Mouse (Mus musculus) neural tube, embryonic 11.5 days (tissue): ENCODE results near the gene Lrsam1. TPM values are rescaled to one million over a fixed set of nuclear protein-coding genes. Genes with fewer than 3 reads are reported as not detected.
A peak's percentile ranks its signal among the peaks of the same experiment; 100 is the strongest.
"Not testable (repeated sequence)": the region's sequence is repeated elsewhere in the genome, so short reads cannot be mapped to it uniquely, and the experiment has no call there.

Experiments used
- ATAC-seq: fragments of 200-750 bp; cut with Nextera tagmentation; 2 replicates; pipeline ENCODE4 v1.8.0; 2017; ENCODE audit warnings: moderate number of reproducible peaks, mild to moderate bottlenecking, moderate TSS enrichment, moderate library complexity; ENCODE audit not compliant: insufficient read depth, low FRiP score, low TSS enrichment
- DNase-seq: peaks from one replicate; pipeline ENCODE4 v3.0.0-alpha.2; 2015; ENCODE audit warnings: low spot score
- H3K27ac ChIP-seq: fragments of 300-500 bp; sonication (generic); 2 replicates; pipeline ENCODE4 v1.5.1; 2014; ENCODE audit warnings: low read depth, mild to moderate bottlenecking, low read length
- H3K27me3 ChIP-seq: fragments of 300-500 bp; sonication (generic); 2 replicates; pipeline ENCODE4 v1.6.1; 2014; ENCODE audit warnings: mild to moderate bottlenecking, low read length, mixed read lengths; ENCODE audit not compliant: control insufficient read depth, insufficient read depth
- H3K36me3 ChIP-seq: fragments of 300-500 bp; sonication (generic); 2 replicates; pipeline ENCODE4 v1.6.1; 2014; ENCODE audit warnings: mild to moderate bottlenecking, low read length, moderate library complexity, mixed read lengths; ENCODE audit not compliant: control insufficient read depth, insufficient read depth
- H3K4me1 ChIP-seq: fragments of 300-500 bp; sonication (generic); 2 replicates; pipeline ENCODE4 v1.6.1; 2014; ENCODE audit warnings: low read length, mixed read lengths; ENCODE audit not compliant: control insufficient read depth, insufficient read depth
- H3K4me2 ChIP-seq: fragments of 300-500 bp; sonication (generic); 2 replicates; pipeline ENCODE4 v1.6.1; 2014; ENCODE audit warnings: low read depth, mild to moderate bottlenecking, moderate library complexity
- H3K4me3 ChIP-seq: fragments of 300-500 bp; sonication (generic); 2 replicates; pipeline ENCODE4 v1.5.1; 2014; ENCODE audit warnings: low read depth, low read length
- H3K9ac ChIP-seq: fragments of 300-500 bp; sonication (generic); 2 replicates; pipeline ENCODE4 v1.6.1; 2014; ENCODE audit warnings: mild to moderate bottlenecking, low read length
- H3K9me3 ChIP-seq: fragments of 300-500 bp; sonication (generic); 2 replicates; pipeline ENCODE4 v1.6.1; 2016; ENCODE audit warnings: low read length; ENCODE audit not compliant: control insufficient read depth
- WGBS: fragments of 180-500 bp; shearing (Covaris S2); extraction: QIAGEN DNeasy Blood & Tissue Kit; methylation state at CpG from one replicate; pipeline ENCODE4 v1.1.7; 2014; 5-methylcytosine and 5-hydroxymethylcytosine counted together
- polyA plus RNA-seq: library from polyadenylated mRNA; unstranded; fragments of >200 nt; fragmentation: Nextera tagmentation; extraction: Ambion mirVana; gene quantifications from 2 replicates; pipeline ENCODE4 v1.2.1, GENCODE M21; 2014

Lrsam1 gene
- 10.2 and 12.6 TPM in 2 replicates for polyA plus RNA-seq

DNA sequence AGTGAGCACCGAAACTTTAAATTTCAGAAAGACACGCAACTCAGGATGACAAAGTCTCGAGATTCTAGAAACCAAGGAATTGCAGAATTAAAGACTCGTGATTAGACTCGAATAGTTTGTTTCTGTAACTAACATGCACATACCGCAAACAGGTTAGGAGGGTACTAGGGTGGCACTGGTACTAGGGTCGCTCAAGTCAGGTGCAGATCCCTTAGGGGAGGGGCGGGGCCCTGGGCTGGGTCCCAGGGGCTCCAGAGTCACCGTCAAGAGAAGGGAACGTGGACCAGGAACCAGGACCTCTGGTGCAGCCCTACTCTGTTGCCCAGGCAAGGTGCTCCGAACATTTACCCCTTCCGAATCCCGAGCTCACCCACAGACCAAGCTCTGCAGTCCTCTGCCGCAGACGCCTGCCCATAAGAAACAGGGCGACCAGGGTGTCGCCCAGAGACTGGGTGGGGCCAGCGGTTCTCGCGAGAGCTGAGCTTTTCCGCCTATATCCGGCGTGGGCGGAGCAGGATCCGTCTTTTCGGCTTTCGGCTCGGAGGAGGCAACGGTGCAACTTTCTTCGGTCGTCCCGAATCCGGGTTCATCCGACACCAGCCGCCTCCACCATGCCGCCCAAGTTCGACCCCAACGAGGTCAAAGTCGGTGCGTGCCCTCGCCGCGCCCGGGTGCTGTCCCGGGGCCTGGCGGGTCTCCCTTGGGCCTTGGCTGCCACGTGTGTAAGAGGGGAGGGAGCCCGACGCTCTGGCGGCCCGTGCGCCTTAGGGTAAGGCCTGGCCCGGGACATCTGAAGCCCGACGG lies at the start of gene Lrsam1, which contains the start of gene Rpl12:
Lrsam1 (minus strand) TSS at position 423 of the 804 bp plus-strand sequence.
Rpl12 (plus strand) TSS at position 368 of the 804 bp plus-strand sequence.
- Histone ChIP-seq H3K4me2 (peak within 1 kb of the TSS; percentile 95), H3K27ac (peak within 1 kb of the TSS; percentile 82), H3K9me3 (no peaks in the 10 kb centered on the region), H3K27me3 (no peaks in the 10 kb centered on the region), H3K4me3 (peak within 1 kb of the TSS; percentile 95), H3K36me3 (peaks cover 8% of the 10 kb centered on the region), H3K4me1 (peaks cover 19% of the 10 kb centered on the region), H3K9ac (peak within 1 kb of the TSS; percentile 96)
- ATAC-seq = peak; percentile 88
- 3% methylated on average over 52 of the region's 55 CpGs for WGBS
- DNase-seq = peak; percentile 94

DNA sequence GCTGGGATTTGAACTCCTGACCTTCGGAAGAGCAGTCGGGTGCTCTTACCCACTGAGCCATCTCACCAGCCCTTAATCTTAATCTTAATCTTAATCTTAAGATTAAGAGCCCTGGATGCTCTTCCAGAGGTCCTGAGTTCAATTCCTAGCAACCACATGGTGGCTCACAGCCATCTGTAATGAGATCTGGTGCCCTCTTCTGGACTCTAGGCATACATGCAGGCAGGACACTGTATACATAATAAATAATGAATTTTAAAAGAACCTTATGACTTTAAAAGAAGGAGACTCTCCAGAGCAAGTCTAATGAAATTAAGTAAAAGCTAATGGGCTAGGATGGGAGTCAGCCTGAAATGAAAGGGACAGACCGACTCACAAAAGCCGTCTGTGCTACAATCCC lies 47.6 kb upstream of the Lrsam1 start:
- H3K4me2 ChIP-seq, ATAC-seq, H3K27ac ChIP-seq, H3K4me3 ChIP-seq, DNase-seq, H3K9ac ChIP-seq, H3K9me3 ChIP-seq, H3K36me3 ChIP-seq, H3K4me1 ChIP-seq, H3K27me3 ChIP-seq: not testable (repeated sequence)
- 87% methylated on average over 4 of the region's 4 CpGs for WGBS

DNA sequence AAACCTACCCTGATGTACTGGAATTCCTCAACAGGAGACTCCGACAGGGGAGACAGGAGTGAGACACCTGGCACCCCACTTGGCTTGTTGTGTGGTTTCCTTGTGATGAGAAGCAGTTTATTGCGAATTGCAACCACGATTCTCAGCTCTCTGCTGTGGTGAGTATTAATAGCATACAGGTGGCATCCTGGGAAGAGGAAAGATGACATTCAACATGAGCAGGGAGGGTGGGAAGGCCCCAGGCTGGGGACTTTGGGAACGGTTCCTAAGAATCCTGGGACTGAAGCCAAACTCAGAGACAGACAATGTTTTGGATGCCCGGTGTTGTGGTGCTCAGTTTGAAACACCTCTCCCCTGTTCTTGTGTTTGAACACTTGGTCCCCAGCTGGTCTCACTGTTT lies 43.6 kb upstream of the Lrsam1 start:
- Histone ChIP-seq H3K9ac (no peak overlapping the region), H3K27ac (no peak overlapping the region), H3K4me3 (no peak overlapping the region), H3K4me1 (no peaks in the 10 kb centered on the region), H3K36me3 (no peaks in the 10 kb centered on the region), H3K27me3 (no peaks in the 10 kb centered on the region), H3K9me3 (no peaks in the 10 kb centered on the region), H3K4me2 (no peak overlapping the region)
- ATAC-seq (no peak), DNase-seq (no peak)
- 88% methylated on average over 5 of the region's 5 CpGs for WGBS

DNA sequence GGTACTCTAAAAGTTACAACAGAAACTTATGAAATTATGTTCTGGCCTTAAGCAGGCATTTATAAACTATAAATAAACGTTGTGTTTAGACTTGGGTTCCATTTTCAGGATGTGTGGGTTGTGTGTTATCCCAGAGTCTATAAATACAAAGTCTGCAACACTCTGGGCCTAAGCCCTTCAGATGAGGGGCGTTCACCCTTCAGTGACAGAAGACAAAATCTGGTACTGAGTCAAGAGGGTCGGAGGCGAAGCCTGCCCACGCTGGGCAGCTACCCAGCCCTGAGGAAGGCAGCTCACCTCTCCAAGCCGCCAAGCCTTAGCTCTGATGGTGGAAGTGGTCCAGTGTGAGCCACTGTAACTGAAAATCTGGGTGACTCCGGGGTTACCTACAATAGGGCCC lies 40.7 kb upstream of the Lrsam1 start:
- Histone ChIP-seq H3K27me3 (no peaks in the 10 kb centered on the region), H3K36me3 (no peaks in the 10 kb centered on the region), H3K4me2 (no peak overlapping the region), H3K4me3 (no peak overlapping the region), H3K9me3 (no peaks in the 10 kb centered on the region), H3K9ac (no peak overlapping the region), H3K4me1 (no peaks in the 10 kb centered on the region), H3K27ac (no peak overlapping the region)
- WGBS = 89% methylated on average over 7 of the region's 7 CpGs
- ATAC-seq (no peak), DNase-seq (no peak)

DNA sequence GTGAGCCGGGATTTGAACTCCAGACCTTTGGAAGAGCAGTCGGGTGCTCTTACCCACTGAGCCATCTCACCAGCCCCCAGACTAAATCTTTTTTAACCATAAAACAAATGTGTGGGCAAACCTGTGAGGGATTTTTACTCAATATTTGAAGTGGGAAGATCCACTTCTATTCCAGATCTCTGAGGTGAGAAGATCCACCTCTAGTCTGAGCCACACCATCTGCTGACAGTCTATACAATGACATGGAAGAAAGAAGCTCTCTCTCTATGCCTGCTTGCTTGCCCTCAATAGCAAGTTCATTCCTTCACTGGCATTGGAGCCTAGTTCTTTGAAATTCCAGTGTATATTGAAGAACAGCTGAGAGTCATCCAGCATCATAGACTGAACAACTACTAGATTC lies 38.3 kb upstream of the Lrsam1 start:
- H3K4me3 ChIP-seq = no peak overlapping the region
- H3K27ac ChIP-seq = no peak overlapping the region
- 90% methylated on average over 2 of the region's 2 CpGs for WGBS
- no peak overlapping the region for H3K9ac ChIP-seq
- H3K36me3 ChIP-seq = no peaks in the 10 kb centered on the region
- H3K9me3 ChIP-seq = no peaks in the 10 kb centered on the region
- DNase-seq (no peak), ATAC-seq (no peak)
- no peaks in the 10 kb centered on the region for H3K4me1 ChIP-seq
- no peak overlapping the region for H3K4me2 ChIP-seq
- H3K27me3 ChIP-seq = no peaks in the 10 kb centered on the region

DNA sequence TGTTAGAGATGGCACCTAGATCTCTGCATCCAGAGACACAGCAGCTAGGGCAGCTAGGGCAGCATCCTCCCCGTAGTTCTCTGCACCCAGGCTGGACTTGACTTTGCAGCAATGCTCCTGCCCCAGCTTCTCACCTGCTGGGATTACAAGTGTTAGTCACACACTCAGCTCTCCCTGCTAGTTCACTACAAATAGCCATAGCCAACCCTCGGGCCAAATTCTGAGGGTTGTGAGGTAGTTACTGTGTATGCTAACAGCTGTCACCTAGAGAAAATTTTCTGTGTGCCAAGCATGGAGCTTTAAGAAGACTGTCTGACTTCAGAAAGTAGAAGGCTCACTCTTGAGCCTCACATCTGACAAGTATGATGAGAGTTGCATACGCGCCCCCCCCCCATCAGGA lies 36.4 kb upstream of the Lrsam1 start:
- Histone ChIP-seq H3K27ac (no peak overlapping the region), H3K9ac (no peak overlapping the region), H3K27me3 (no peaks in the 10 kb centered on the region), H3K9me3 (no peaks in the 10 kb centered on the region), H3K4me3 (no peak overlapping the region), H3K4me2 (no peak overlapping the region), H3K4me1 (no peaks in the 10 kb centered on the region), H3K36me3 (no peaks in the 10 kb centered on the region)
- no peak for DNase-seq
- ATAC-seq = no peak
- 90% methylated on average over 4 of the region's 4 CpGs for WGBS

DNA sequence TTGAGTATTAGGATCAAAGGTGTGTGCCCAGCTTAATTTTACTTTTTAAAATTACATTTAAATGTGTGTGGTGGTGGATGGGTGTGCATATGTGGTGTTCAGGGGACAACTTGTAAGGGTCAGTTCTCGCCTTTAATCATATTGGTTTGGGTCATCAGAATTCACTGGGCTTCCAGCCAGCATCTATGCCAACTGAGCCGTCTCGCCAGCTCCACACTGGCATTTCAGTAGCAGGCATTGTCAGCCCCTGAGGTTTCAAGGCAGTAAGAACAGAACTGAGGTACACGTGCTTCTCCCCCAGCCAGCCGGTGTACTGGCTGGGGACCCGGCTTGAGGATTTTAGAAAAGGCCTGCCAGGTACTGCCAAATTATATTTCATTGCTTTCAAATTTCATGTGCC lies 35.7 kb upstream of the Lrsam1 start:
- Histone ChIP-seq H3K4me3 (no peak overlapping the region), H3K9me3 (no peaks in the 10 kb centered on the region), H3K4me1 (no peaks in the 10 kb centered on the region), H3K4me2 (no peak overlapping the region), H3K27ac (no peak overlapping the region), H3K36me3 (no peaks in the 10 kb centered on the region), H3K27me3 (no peaks in the 10 kb centered on the region), H3K9ac (no peak overlapping the region)
- DNase-seq (no peak), ATAC-seq (no peak)
- WGBS = 83% methylated on average over 6 of the region's 6 CpGs

DNA sequence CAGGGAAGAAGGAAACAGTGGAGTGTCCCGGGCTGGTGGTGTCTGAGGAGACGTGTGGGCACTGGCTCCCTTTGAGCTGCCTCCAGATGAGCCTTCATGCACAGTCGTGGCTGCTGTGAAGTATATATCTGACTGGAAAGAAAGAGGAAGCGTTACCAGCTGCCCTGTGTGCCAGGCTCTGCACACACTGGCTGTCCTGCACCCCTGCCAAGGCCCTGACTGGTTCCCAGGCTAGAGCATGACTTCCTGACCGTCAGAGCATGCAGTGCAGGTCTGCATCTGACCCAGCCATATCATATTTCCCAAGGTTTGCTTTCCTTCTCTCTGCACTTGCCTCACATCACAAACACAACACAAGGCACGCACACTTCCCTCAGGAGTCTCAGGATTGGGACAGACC lies 30.7 kb upstream of the Lrsam1 start:
- H3K4me1 ChIP-seq = no peaks in the 10 kb centered on the region
- no peak overlapping the region for H3K27ac ChIP-seq
- no peaks in the 10 kb centered on the region for H3K9me3 ChIP-seq
- H3K4me2 ChIP-seq = no peak overlapping the region
- H3K9ac ChIP-seq = no peak overlapping the region
- DNase-seq = no peak
- no peaks in the 10 kb centered on the region for H3K27me3 ChIP-seq
- ATAC-seq = no peak
- no peaks in the 10 kb centered on the region for H3K36me3 ChIP-seq
- H3K4me3 ChIP-seq = no peak overlapping the region
- 76% methylated on average over 6 of the region's 6 CpGs for WGBS

DNA sequence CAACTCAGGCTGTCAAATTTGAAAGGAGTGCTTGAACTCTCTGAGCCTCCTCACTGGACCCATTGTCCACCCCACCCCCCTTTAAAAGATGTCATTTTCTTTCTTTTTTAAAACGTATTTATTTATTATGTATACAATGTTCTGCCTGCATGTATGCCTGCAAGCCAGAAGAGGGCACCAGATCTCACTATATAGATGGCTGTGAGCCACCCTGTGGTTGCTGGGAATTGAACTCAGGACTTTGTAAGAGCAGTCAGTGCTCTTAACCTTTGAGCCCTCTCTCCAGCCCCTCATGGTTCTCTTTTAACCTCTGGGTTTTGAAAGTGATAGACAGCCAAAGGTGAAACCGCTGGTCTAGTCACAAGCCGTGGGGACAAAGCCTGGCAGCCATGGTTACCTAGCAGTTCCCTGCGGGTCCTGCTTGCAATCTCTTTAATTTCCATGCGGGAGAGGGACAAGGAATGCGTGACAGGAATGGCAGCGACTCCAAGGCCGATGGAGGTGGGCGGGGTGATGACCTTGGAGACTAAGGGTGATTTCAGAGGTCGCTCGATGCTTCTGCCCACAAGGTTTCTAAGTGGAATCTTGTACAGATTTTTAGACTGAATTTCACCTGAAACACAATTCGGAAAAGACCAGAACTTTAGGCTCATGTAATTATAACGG lies 28.9 kb upstream of the Lrsam1 start:
- Histone ChIP-seq H3K36me3 (no peaks in the 10 kb centered on the region), H3K4me1 (no peaks in the 10 kb centered on the region), H3K9me3 (no peaks in the 10 kb centered on the region), H3K27me3 (no peaks in the 10 kb centered on the region), H3K9ac (no peak overlapping the region), H3K4me2 (no peak overlapping the region), H3K27ac (no peak overlapping the region), H3K4me3 (no peak overlapping the region)
- 58% methylated on average over 13 of the region's 13 CpGs for WGBS
- ATAC-seq (no peak), DNase-seq (no peak)
